Mouse (Mus musculus): ENCODE measurements around the gene Gm17428. TPM values are rescaled to one million over a fixed set of nuclear protein-coding genes. Genes with fewer than 3 reads are reported as not detected.

The Gm17428 gene
- polyA plus RNA-seq (2017; shearing (Covaris generic)), result not detected

DNA sequence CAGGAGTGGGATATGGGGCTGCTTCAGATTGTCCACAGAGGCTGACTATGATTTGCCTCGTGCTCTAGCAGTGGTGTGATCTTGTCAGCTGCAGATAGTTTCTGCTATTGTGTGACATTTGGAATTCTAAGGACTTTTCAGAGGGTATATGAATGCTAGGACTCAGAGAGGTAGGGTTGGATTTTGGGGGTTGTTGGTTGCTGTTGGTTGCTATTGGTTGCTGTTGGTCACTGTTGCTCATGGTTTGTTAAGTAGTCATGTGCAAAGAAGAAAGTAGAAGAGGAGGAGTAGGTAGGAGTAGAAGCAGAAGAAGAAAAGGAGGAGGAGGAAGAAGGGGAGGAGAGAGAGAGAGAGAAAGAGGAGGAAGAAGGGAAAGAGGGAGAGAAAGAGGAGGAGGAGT, at the start of gene Gm17428:
TSS of gene Gm17428 (plus strand) at position 301 of the 400 bp plus-strand sequence.

DNA sequence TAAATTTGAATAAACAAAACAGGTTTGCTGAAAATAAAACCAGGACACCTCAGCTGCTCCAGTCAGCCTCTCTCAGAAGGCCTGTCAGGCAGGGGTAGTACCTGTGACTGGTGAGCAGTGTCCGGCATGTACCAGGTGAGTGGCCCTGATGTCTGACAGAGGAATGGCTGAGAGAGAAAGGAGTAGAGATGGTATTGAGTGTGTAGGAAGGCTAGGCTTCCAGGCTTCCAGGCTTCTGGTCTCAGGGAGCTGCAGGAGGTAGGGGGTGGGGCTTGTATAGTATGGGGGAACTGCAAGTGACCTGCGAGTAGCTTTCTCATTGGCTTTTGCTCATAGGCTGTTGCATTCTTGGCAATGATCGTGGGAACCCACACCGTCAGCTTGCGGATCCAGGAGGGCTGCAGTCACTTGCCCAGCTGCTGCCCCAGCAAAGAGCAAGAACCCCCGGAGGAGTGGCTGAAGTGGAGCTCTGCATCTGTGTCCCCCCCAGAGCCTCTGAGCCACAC, 44.0 kb upstream of the Gm17428 start, which contains the start of gene Il25:
TSS of gene Il25 (plus strand) at position 51 of the 506 bp plus-strand sequence.

DNA sequence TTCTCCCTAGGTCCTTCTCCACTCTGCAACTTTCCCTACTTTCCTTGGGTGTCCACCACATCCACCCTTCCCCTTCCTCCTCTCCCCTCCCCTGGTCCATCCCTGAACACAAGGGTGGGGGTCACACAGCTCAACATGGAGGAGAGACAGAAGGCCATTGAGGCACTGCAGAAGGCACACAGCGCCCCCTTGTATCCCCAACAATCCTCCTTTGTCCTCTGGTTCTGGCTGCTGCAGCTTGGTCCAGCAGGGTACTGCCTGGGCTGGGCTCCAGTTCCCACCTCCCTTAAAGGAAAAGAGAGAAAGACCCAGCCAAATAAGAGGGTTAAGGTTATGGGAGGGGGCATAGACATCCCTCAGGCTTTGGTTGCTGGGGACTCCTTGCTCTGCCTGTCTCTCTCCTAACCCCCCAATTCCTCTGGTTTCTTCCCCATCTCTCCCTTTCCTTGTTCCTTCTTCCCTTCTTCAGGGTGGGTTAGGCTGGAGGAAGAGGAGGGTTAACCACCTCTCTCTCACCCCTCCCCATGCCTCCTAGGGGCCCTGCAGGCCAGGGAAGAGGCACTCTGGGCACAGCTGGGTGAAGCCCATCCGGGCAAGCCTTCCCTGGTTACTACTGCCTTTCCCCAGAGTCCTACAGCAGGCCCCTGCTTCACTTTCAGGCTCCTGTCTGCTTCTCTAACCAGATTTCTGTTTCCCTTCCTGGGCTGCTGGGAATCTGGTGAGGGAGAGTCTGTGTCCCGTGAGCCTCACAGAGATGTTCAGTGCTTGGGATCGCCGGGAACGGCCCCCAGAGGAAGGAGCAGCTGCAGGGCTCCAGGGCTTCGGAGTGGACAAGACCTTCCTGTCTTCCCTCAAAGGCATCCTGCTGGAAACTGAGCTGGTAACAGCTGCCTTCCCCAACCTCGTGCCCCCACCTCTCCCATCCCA, 40.6 kb upstream of the Gm17428 start, which contains the start of gene Cmtm5:
TSS of gene Cmtm5 (plus strand) at position 358 of the 927 bp plus-strand sequence.

DNA sequence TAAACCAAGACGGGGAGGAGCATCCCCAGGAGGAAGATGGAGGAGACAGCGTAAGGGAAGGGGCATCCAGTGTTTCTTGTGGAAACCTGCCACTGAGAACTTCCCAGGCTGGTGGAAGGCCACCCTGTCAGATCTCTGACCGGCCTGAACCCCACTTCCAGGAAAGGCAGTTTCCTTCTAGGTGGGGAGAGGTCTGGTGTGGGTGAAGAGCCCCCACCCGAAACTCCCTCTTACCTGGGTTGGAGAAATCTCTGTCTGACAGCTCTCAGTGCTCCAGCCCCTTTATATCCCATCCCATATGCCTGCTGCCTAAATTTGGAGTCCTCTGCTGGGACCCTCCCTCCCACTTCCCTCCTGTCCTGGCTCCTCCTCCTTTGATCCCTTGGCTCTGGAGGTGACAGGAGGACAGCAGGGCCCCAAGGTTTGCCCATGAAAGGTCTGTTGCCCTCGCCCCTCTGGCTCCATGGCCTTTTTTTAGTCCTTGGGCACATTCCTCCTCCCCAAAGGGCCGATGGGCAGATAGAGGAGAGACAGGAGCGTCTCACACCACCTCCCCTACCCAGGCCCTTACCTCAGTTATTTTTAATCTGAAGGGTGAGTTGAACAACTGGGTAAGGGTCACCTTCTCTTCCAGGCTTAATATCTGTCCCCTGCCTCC, 10.3 kb upstream of the Gm17428 start, which contains the start of gene Myh6:
TSS of gene Myh6 (minus strand) at position 608 of the 658 bp plus-strand sequence.

DNA sequence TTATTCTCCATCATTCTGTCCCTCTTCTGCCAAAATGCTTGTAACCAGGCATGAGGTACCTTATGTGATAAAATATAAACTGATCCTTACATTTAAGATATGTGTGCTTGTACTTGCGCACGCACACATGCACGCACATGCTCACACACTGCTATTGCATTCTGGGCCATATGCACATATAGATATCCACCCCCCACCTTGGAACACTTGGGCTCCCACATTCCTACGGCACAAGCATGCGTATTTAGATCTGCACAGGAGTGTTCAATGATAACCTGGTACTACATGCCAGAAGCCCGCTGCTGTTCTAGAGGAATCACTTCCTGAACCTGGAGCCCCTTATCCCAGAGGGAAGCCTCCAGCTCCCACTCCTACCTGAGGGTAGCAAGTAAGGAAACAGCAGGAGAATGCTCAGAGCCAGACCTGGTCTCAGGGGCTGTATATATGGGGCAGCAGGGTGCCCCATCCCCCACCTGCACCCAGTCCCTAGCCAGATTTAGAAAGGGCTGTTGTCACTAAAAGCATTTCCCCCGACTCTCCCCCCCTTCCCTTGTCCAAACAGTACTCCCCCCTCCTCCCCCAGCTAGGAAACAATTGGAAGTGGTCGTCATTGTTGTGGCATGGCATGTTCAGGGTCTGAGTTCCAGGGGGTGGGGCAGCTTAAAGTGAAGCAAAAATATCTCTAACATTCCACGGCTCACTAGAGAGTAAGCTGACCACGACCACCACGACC, 17.6 kb downstream of the Gm17428 start, which contains the start of gene Myh7:
TSS of gene Myh7 (minus strand) at position 491 of the 733 bp plus-strand sequence.

DNA sequence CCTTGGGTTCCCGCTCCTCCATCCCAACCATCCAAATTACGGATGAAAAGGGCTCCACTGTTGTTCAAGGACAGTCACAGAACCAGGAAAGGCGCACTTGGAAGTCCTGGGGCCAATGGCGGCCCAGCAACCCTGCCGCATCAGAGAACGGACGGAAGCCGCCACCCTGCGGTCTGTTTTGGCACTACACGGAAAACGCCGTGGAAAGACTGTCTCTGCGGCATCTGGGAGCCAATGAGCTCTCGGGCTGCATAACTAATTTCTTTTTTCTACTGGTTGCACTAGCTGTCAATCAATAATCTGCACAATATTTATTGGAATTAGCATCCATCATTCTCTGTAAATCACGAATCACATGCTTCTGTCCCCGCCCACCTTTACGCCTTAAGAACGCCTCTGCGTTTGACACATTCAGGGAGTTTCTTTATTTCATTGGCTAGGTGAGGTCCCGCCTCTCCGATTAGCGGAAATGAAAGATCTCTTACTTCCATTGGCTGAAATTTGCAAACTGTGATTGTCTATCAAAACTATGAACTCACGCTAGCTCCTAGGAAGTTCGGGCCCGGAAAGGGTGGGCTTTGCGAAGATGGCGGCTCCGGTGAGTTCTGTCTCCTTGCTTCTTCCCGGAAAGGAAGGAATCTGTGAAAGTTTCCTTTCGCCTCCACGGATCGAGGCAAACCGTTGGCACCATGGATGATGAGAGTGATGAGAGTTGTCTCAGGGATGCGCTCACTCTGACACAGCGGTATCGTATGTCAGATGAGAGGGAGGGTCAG, 38.4 kb downstream of the Gm17428 start, which contains the start of gene Ngdn:
TSS of gene Ngdn (plus strand) at position 464 of the 776 bp plus-strand sequence.

Other genes starting within 250 kb of the Gm17428 start
- gene Slc7a8, start 195.0 kb upstream of the Gm17428 start, polyA plus RNA-seq (2017; shearing (Covaris generic)), result under 1 TPM; 0.27 to 0.98 TPM
- under 1 TPM in 1 of 2 experiments, not detected in 1; 0.28 TPM for gene Rnf212b, start 162.8 kb upstream of the Gm17428 start, polyA plus RNA-seq (2017; shearing (Covaris generic))
- gene Homez, start 106.0 kb upstream of the Gm17428 start, polyA plus RNA-seq (2017; shearing (Covaris generic)), result 10 to 100 TPM; 14.3 to 15.8 TPM
- gene Ppp1r3e, start 99.4 kb upstream of the Gm17428 start, polyA plus RNA-seq (2017; shearing (Covaris generic)), result 1 to 10 TPM in 1 of 2 experiments, under 1 TPM in 1; 0.54 to 1.5 TPM
- gene Bcl2l2, start 93.6 kb upstream of the Gm17428 start, polyA plus RNA-seq (2017; shearing (Covaris generic)), result under 1 TPM; 0.20 to 0.21 TPM
- under 1 TPM in 1 of 2 experiments, not detected in 1; 0.30 TPM for gene Gm20521, start 93.5 kb upstream of the Gm17428 start, polyA plus RNA-seq (2017; shearing (Covaris generic))
- gene Pabpn1, start 84.4 kb upstream of the Gm17428 start, polyA plus RNA-seq (2017; shearing (Covaris generic)), result 100 to 1,000 TPM; 180 to 240 TPM
- 1 to 10 TPM; 3.1 to 7.2 TPM for gene Slc22a17, start 63.8 kb upstream of the Gm17428 start, polyA plus RNA-seq (2017; shearing (Covaris generic))
- gene Efs, start 50.8 kb upstream of the Gm17428 start, polyA plus RNA-seq (2017; shearing (Covaris generic)), result not detected
- not detected for gene Il25, start 44.2 kb upstream of the Gm17428 start, polyA plus RNA-seq (2017; shearing (Covaris generic))
- gene Cmtm5, start 40.7 kb upstream of the Gm17428 start, polyA plus RNA-seq (2017; shearing (Covaris generic)), result under 1 TPM in 1 of 2 experiments, not detected in 1; 0.43 TPM
- gene Myh6, start 10.0 kb upstream of the Gm17428 start, polyA plus RNA-seq (2017; shearing (Covaris generic)), result under 1 TPM in 1 of 2 experiments, not detected in 1; 0.05 TPM
- under 1 TPM in 1 of 2 experiments, not detected in 1; 0.11 TPM for gene Myh7, start 17.7 kb downstream of the Gm17428 start, polyA plus RNA-seq (2017; shearing (Covaris generic))
- gene Ngdn, start 38.5 kb downstream of the Gm17428 start, polyA plus RNA-seq (2017; shearing (Covaris generic)), result 100 to 1,000 TPM; 108 to 134 TPM
- 1 to 10 TPM; 4.6 to 6.7 TPM for gene Zfhx2, start 115.4 kb downstream of the Gm17428 start, polyA plus RNA-seq (2017; shearing (Covaris generic))
- 10 to 100 TPM in 1 of 2 experiments, 1 to 10 TPM in 1; 7.3 to 14.3 TPM for gene Thtpa, start 117.9 kb downstream of the Gm17428 start, polyA plus RNA-seq (2017; shearing (Covaris generic))
- gene Ap1g2, start 129.7 kb downstream of the Gm17428 start, polyA plus RNA-seq (2017; shearing (Covaris generic)), result 100 to 1,000 TPM; 102 to 150 TPM
- under 1 TPM in 1 of 2 experiments, not detected in 1; 0.32 TPM for gene Jph4, start 140.0 kb downstream of the Gm17428 start, polyA plus RNA-seq (2017; shearing (Covaris generic))
- not detected for gene Dhrs2, start 245.1 kb downstream of the Gm17428 start, polyA plus RNA-seq (2017; shearing (Covaris generic))